ENCODE assay signal across 10 mouse cellular contexts in genomic region chr14:46060622-46061381, GRCm38 (mm10).
DNase-seq lines count a peak whose midpoint lies in the region; ATAC-seq lines count a peak whose summit lies in the region.
"Had no signal": no experiment of that assay in that cellular context is flagged by ENCODE, and none has a peak within 500 bp of the region (broad histone marks: within the 10 kb centered on the region; RNA-seq: fewer than 3 reads in every experiment).

No protein-coding gene starts in this region.

- peak overlapping the region; percentile 8; the same call in 1 of the 2 replicates for H3K4me3 ChIP-seq in embryonic facial prominence, embryonic 10.5 days
- H3K4me3 ChIP-seq in hindbrain, embryonic 12.5 days, result peak overlapping the region; percentile 15; the same call in 1 of the 2 replicates
- H3K4me3 ChIP-seq: embryonic facial prominence, embryonic 13.5 days; megakaryocyte, embryonic 14.5 days had no signal

- H3K27ac ChIP-seq in embryonic facial prominence, embryonic 10.5 days (replicated peaks), result no peak overlapping the region
- no peak overlapping the region for H3K27ac ChIP-seq in hindbrain, embryonic 12.5 days
- H3K27ac ChIP-seq: embryonic facial prominence, embryonic 13.5 days had no signal

- no peak overlapping the region for H3K9ac ChIP-seq in hindbrain, embryonic 12.5 days
- H3K9ac ChIP-seq: embryonic facial prominence, embryonic 13.5 days had no signal

- H3K4me1 ChIP-seq in embryonic facial prominence, embryonic 10.5 days, result peaks cover 8% of the 10 kb centered on the region
- H3K4me1 ChIP-seq in hindbrain, embryonic 12.5 days, result peaks cover 8% of the 10 kb centered on the region; the same call in 1 of the 2 replicates
- H3K4me1 ChIP-seq: megakaryocyte, embryonic 14.5 days had no signal

- H3K4me2 ChIP-seq in hindbrain, embryonic 12.5 days (replicated peaks), result peak overlapping the region; percentile 38
- H3K4me2 ChIP-seq: embryonic facial prominence, embryonic 13.5 days had no signal

- H3K36me3 ChIP-seq in embryonic facial prominence, embryonic 10.5 days (replicated peaks), result no peaks in the 10 kb centered on the region
- H3K36me3 ChIP-seq in hindbrain, embryonic 12.5 days, result no peaks in the 10 kb centered on the region
- H3K36me3 ChIP-seq: embryonic facial prominence, embryonic 13.5 days had no signal

- 43% methylated on average over 14 of the region's 14 CpGs for WGBS in embryonic facial prominence, embryonic 10.5 days
- WGBS in hindbrain, embryonic 12.5 days, result 15% methylated on average over 14 of the region's 14 CpGs

- no peaks in the 10 kb centered on the region for H3K9me3 ChIP-seq in embryonic facial prominence, embryonic 10.5 days
- H3K9me3 ChIP-seq in hindbrain, embryonic 12.5 days (replicated peaks), result no peaks in the 10 kb centered on the region
- H3K9me3 ChIP-seq: embryonic facial prominence, embryonic 13.5 days had no signal

- peak; percentile 15; the same call in 1 of the 2 replicates for ATAC-seq in cerebellum, adult (ENCODE audit: insufficient number of reproducible peaks, low FRiP score, low TSS enrichment)
- no peak for ATAC-seq in hindbrain, embryonic 12.5 days (ENCODE audit: low FRiP score)

- DNase-seq in cerebellum, adult 8-10 months, result no peak
- DNase-seq in embryonic facial prominence, embryonic 10.5 days (ENCODE audit: low spot score), result peak; percentile 41
- peak; percentile 43 for DNase-seq in layer of hippocampus, adult 9-11 months
- peak; percentile 34 for DNase-seq in lung, postnatal 36 days
- peak; percentile 7 for DNase-seq in right cerebral cortex, postnatal 4 days
- no peak for DNase-seq in gastrocnemius, adult 18-20 months (ENCODE audit: low spot score)

- no peaks in the 10 kb centered on the region for H3K27me3 ChIP-seq in embryonic facial prominence, embryonic 10.5 days (replicated peaks; ENCODE audit: low read depth, poor library complexity, severe bottlenecking)
- H3K27me3 ChIP-seq in hindbrain, embryonic 12.5 days, result 0 out of 2 replicates have a peak, but pooled peaks cover 2% of the 10 kb centered on the region
- H3K27me3 ChIP-seq: embryonic facial prominence, embryonic 13.5 days; megakaryocyte, embryonic 14.5 days had no signal

Comparison
In these comparisons a context has a peak if more than half of its experiments do, and no peak if none do; other contexts are left out.
1. DNase-seq: peak in embryonic facial prominence, embryonic 10.5 days (single experiment), layer of hippocampus, adult 9-11 months (single experiment), lung, postnatal 36 days (single experiment) and right cerebral cortex, postnatal 4 days (single experiment); none in cerebellum, adult 8-10 months (single experiment) and gastrocnemius, adult 18-20 months (single experiment).